Mouse (Mus musculus) heart, embryonic 10.5 days (tissue): ENCODE results near the gene Apba1. TPM values are rescaled to one million over a fixed set of nuclear protein-coding genes. Genes with fewer than 3 reads are reported as not detected.

Experiments used
- DNase-seq: peaks from one replicate; pipeline ENCODE4 v3.0.0-alpha.2; 2017; ENCODE audit warnings: low spot score
- H3K27ac ChIP-seq: fragments of 300-500 bp; sonication (generic); 2 replicates; pipeline ENCODE4 v1.5.1; 2016; ENCODE audit warnings: mild to moderate bottlenecking
- H3K27me3 ChIP-seq: fragments of 300-500 bp; sonication (generic); 2 replicates; pipeline ENCODE4 v1.6.1; 2016; ENCODE audit warnings: mild to moderate bottlenecking; ENCODE audit not compliant: poor library complexity, insufficient read depth, severe bottlenecking
- H3K36me3 ChIP-seq: fragments of 300-500 bp; sonication (generic); 2 replicates; pipeline ENCODE4 v1.6.1; 2016; ENCODE audit warnings: mild to moderate bottlenecking, moderate library complexity
- H3K4me1 ChIP-seq: fragments of 300-500 bp; sonication (generic); 2 replicates; pipeline ENCODE4 v1.6.1; 2016; ENCODE audit warnings: mild to moderate bottlenecking
- H3K4me3 ChIP-seq: fragments of 300-500 bp; sonication (generic); 2 replicates; pipeline ENCODE4 v1.5.1; 2016; ENCODE audit warnings: mild to moderate bottlenecking, moderate library complexity
- H3K9me3 ChIP-seq: fragments of 300-500 bp; sonication (generic); 2 replicates; pipeline ENCODE4 v1.6.1; 2016; ENCODE audit warnings: mild to moderate bottlenecking, moderate library complexity
- WGBS: fragments of 180-500 bp; shearing (Covaris S2); methylation state at CpG from one replicate; pipeline ENCODE4 v1.1.7; 2016; 5-methylcytosine and 5-hydroxymethylcytosine counted together
- polyA plus RNA-seq: library from polyadenylated mRNA; unstranded; fragments of >200 nt; fragmentation: Nextera tagmentation; extraction: Ambion mirVana; gene quantifications from 2 replicates; pipeline ENCODE4 v1.2.1, GENCODE M21; 2016

The Apba1 gene
- polyA plus RNA-seq, 1 experiment from 2014 or later: 0.28 TPM

DNA sequence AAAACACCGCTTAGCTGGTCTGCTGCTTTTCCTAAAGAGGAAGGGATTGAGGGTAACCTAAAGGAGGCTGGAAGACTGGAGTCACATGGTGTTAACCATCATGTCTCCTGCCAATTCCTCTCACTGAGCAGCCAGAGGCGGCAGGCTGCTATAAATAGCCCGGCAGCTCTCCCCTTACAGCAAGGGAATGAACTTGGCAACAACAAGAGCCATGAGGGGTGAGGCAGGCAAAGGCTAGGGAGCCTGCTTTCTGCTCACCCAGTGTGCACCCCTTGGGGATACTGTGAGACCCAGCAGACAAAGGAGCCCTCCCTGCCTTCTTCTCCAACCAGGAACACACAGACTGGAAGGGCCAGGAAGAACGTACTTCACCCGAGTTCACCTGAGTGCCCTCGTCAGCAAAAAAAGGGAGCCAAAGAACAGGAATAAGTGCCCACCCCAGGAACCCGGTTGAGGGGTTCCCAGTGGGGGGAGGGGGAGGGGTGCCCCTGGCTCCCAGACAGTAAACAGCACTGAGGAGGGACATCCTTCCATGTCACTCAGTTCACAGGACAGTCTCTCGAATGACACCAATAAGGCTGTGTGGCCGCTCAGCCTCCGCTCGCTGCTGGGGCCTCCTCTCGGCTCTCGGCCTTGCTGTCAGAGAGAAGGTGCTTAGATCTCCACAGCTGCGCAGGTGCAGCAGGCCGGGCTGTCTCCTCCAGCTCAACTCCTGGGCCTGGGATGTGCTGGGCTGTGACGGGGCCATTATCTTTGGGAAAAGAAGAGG is 214.4 kb downstream of the Apba1 start:
- WGBS: 45% methylated on average over 16 of the region's 16 CpGs
- Histone ChIP-seq H3K4me3 (0 out of 2 replicates have a peak overlapping the region, but pooled peaks have one; percentile 9), H3K27ac (peak overlapping the region; percentile 88), H3K36me3 (peaks cover 30% of the 10 kb centered on the region), H3K4me1 (peaks cover 33% of the 10 kb centered on the region), H3K9me3 (no peaks in the 10 kb centered on the region), H3K27me3 (no peaks in the 10 kb centered on the region)
- DNase-seq: peak; percentile 87

DNA sequence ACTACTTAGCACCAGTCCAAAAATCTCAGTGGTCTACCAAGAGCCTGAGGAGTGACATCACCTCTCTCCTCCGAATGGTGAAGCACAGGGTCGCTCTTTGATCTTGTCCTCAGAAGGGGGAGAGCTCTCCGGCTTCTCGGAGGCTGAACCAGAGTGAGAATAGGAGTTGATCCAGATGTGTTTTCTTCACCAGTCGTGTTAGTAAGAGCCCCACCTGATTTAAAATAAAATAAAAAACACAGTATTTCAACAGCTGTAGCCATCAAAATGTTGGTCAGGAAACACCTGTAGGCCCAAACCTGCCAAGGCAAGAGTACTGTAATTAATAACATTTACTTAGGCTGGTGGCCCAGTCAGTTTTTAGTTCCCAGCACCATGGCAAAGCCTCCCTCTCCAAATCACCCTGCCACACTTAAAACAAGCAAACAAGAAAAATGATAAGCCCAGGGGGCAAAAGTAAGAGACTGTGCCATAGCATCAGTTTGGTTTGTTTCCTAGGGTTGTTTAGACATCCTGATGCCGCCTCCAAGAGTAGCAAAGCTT is 219.3 kb downstream of the Apba1 start:
- Histone ChIP-seq H3K4me3 (no peak overlapping the region), H3K4me1 (peaks cover 11% of the 10 kb centered on the region), H3K36me3 (peaks cover 54% of the 10 kb centered on the region), H3K9me3 (0 out of 2 replicates have a peak, but pooled peaks cover 2% of the 10 kb centered on the region), H3K27me3 (no peaks in the 10 kb centered on the region), H3K27ac (no peak overlapping the region)
- peak; percentile 30 for DNase-seq
- WGBS: 63% methylated on average over 6 of the region's 6 CpGs

DNA sequence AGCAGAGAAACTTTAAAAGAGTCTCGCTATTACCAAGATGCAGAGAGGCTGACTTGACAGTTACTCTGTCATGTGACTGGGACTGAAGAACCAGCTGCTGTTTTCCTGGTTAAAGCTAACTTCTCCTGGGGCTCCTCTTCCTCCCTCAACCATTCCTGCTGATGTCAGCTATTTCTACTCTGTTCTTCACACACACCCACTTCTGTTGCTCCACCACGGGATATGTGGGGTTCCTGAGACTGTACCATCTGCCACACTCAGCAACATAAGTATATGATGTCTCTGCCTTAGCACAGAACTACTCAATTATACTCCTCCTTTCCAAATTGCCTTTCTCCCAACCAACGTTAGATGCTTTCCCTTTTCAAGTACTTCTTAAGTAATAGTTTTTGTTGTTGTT is 221.9 kb downstream of the Apba1 start:
- 68% methylated on average over 3 of the region's 3 CpGs for WGBS

DNA sequence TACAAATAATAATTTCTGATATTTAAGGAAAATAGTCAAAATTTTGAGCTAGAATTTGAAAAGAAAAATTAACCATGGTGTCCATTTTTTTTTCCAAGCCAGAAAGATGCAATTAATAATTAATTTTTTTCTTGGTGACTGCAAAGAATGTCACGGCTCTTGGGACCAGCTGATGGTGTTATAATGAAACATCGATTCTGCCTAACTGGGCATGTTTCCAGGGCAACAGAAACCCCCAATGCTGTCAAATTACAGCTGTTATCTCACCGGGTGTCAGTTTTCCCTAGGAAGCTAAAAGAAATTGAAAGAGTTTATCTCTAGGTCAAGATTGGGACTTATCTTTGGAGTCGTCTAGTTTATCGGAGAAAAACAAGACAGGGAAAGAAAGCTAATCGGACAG is 225.5 kb downstream of the Apba1 start:
- WGBS: 50% methylated on average over 6 of the region's 6 CpGs
- no peaks in the 10 kb centered on the region for H3K27me3 ChIP-seq
- 0 out of 2 replicates have a peak, but pooled peaks cover 2% of the 10 kb centered on the region for H3K9me3 ChIP-seq
- H3K27ac ChIP-seq: no peak overlapping the region
- peaks cover 38% of the 10 kb centered on the region; the same call in 1 of the 2 replicates for H3K36me3 ChIP-seq
- peaks cover 3% of the 10 kb centered on the region; the same call in 1 of the 2 replicates for H3K4me1 ChIP-seq
- no peak overlapping the region for H3K4me3 ChIP-seq
- no peak for DNase-seq

More for the DNA sequence above, 221.9 kb downstream of the Apba1 start:
- Histone ChIP-seq H3K27ac (no peak overlapping the region), H3K36me3 (peaks cover 59% of the 10 kb centered on the region), H3K9me3 (0 out of 2 replicates have a peak, but pooled peaks cover 2% of the 10 kb centered on the region), H3K4me1 (no peaks in the 10 kb centered on the region), H3K27me3 (no peaks in the 10 kb centered on the region), H3K4me3 (no peak overlapping the region)
- DNase-seq: no peak

DNA sequence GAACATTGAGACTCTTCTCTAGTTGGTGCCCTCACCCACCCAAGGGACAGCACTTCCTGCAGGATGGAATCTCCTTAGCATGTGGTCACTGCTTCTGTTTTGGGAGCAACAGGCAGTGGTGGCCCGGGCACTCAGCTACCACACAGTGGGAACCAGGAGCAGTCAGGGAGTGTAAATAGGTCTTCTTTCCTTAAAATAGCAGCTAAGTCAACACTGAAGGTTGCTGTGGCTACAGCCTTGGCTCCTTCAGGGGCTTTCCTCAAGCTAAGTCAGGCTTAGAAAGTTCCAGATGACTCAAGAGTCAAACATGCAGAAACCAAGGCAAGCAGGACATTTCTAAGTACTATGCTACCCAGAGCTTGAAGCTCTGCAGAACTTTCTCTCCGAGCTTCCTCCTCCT is 228.6 kb downstream of the Apba1 start:
- Histone ChIP-seq H3K36me3 (peaks cover 25% of the 10 kb centered on the region; the same call in 1 of the 2 replicates), H3K4me3 (no peak overlapping the region), H3K9me3 (0 out of 2 replicates have a peak, but pooled peaks cover 2% of the 10 kb centered on the region), H3K27ac (0 out of 2 replicates have a peak overlapping the region, but pooled peaks have one; percentile 19), H3K27me3 (no peaks in the 10 kb centered on the region), H3K4me1 (peaks cover 3% of the 10 kb centered on the region; the same call in 1 of the 2 replicates)
- WGBS: 30% methylated on average over 2 of the region's 2 CpGs
- DNase-seq: peak; percentile 57

DNA sequence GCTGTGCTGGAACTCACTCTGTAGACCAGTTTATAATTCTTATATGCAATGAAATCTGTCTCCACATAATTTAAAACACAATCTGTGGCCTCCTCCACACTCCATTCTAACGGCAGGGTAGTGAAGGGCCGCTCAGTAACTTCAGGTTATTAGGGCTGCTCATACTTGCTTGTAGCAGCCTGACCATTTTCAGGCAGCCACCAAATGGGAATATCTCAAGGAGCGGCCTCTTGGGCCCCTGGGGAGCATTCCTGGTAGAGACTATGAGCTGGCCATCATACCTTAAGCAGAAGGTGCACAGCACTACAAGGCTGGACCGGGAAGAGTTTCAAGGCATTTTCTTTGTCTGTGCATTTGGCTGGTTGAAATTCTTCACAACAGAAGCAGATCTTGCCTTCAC is 229.5 kb downstream of the Apba1 start:
- H3K27me3 ChIP-seq: no peaks in the 10 kb centered on the region
- peaks cover 17% of the 10 kb centered on the region; the same call in 1 of the 2 replicates for H3K36me3 ChIP-seq
- 81% methylated on average over 4 of the region's 4 CpGs for WGBS
- no peak overlapping the region for H3K4me3 ChIP-seq
- no peak overlapping the region for H3K27ac ChIP-seq
- no peaks in the 10 kb centered on the region for H3K9me3 ChIP-seq
- H3K4me1 ChIP-seq: peaks cover 3% of the 10 kb centered on the region; the same call in 1 of the 2 replicates
- DNase-seq: peak; percentile 58

DNA sequence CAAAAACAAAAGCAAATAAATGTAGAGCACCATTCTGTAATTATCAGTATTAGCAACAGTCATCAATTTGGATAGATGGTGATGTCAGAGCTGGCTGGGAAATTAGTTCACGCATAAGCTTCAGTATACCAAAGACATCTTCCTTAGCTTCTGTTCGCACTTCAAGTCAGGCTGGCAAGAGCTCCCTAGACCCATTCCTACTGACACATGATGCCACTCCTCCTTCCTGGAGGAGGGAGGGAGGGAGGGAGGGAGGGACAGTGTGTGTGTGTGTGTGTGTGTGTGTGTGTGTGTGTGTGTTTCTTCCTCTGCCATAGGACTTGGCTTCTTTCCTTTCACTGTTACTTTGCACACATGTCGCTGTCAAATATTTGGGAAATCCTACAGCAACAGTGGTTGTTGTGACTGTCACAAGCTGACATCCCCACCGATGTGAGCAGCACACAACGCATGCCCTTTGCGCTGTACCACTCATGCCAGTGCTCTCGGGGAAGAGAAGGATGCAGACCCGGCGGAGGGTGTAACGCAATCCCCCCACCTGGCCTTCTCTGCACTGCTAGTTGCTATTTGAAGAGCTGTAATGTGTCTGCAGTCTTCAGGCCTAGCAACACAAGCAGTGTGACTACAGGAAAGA is 237.2 kb downstream of the Apba1 start:
- H3K4me3 ChIP-seq: no peak overlapping the region
- 74% methylated on average over 10 of the region's 10 CpGs for WGBS

More for the DNA sequence above, 237.2 kb downstream of the Apba1 start:
- DNase-seq: no peak
- Histone ChIP-seq H3K27ac (no peak overlapping the region), H3K27me3 (no peaks in the 10 kb centered on the region), H3K36me3 (peaks cover 4% of the 10 kb centered on the region; the same call in 1 of the 2 replicates), H3K9me3 (no peaks in the 10 kb centered on the region), H3K4me1 (peaks cover 6% of the 10 kb centered on the region; the same call in 1 of the 2 replicates)

Other genes starting within 250 kb of the Apba1 start
- gene 1700028P14Rik, start 106.1 kb upstream of the Apba1 start, polyA plus RNA-seq: not detected in 2 replicates
- 5.8 and 6.0 TPM in 2 replicates for gene Ptar1, start 71.5 kb upstream of the Apba1 start, polyA plus RNA-seq